Mouse (Mus musculus) kidney, adult 2 months (tissue): ENCODE measurements around the gene Ptbp3.

Experiments used
- CTCF ChIP-seq: fragments of 200-500 bp; conservative IDR thresholded peaks from 2 replicates; pipeline ENCODE4 v1.5.1; 2011; ENCODE audit warnings: low read depth, mild to moderate bottlenecking, control low read depth, low read length, moderate library complexity, mixed read lengths; ENCODE audit not compliant: insufficient read depth, insufficient read length
- POLR2A ChIP-seq: fragments of 200-500 bp; IDR thresholded peaks from one replicate; pipeline ENCODE4 v1.6.1; 2011; ENCODE audit warnings: low read depth, low read length, control low read depth

DNA sequence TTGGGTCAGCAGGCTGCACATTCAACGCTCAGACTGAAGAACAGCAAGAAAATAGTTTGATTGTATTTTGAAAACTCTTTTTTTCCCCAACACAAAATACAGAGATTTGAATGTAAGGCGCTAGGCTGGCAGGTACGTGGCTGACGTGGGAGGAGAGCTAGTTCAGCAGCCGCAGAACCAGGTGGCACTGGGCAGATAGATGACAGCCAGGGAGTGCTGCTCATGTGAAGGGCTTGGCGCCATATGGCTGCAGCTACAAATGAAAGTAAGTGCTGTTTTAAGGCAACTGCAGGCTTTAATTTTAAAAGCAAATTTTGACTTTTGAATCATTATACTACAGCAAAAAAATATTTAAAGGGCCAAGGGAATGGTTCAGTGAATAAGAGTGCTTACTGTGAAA is 86.7 kb downstream of the Ptbp3 start:
- TF ChIP-seq CTCF (no peak), POLR2A (no peak)
